Mouse (Mus musculus): ENCODE results near the gene Nr1d1. TPM values are rescaled to one million over a fixed set of nuclear protein-coding genes. Genes with fewer than 3 reads are reported as not detected.

Nr1d1 gene
- polyA plus RNA-seq, 2 experiments: 1.4 to 1.8 TPM

GRCm38 (mm10) chr11:98730727-98731126 is 44.4 kb downstream of the Nr1d1 start:
- 0 out of 2 replicates have a peak, but pooled peaks cover 4% of the 10 kb centered on the region for H3K4me1 ChIP-seq (ENCODE audit: control insufficient read depth, insufficient read depth, low read length)
- no peak overlapping the region for H3K27ac ChIP-seq (replicated peaks; ENCODE audit: low read depth, low read length)
- no peaks in the 10 kb centered on the region for H3K9me3 ChIP-seq (ENCODE audit: control insufficient read depth, low read length)
- no peak overlapping the region for H3K4me2 ChIP-seq (replicated peaks; ENCODE audit: low read depth, low read length, severe bottlenecking)
- H3K4me3 ChIP-seq (replicated peaks; ENCODE audit: low read length): no peak overlapping the region
- ATAC-seq (ENCODE audit: low FRiP score, low read depth) (no peak), DNase-seq (ENCODE audit: low spot score) (no peak)
- 59% methylated on average over 4 of the region's 4 CpGs for WGBS
- no peak for TF ChIP-seq POLR2A (IDR thresholded peaks at IDR 0.05; ENCODE audit: borderline replicate concordance, extremely low read depth, insufficient read depth, insufficient read length)
- no peaks in the 10 kb centered on the region for H3K27me3 ChIP-seq (ENCODE audit: control insufficient read depth, insufficient read depth, low read length)
- peaks cover 11% of the 10 kb centered on the region; the same call in 1 of the 2 replicates for H3K36me3 ChIP-seq (ENCODE audit: control insufficient read depth, insufficient read depth, low read length)
- no peak overlapping the region for H3K9ac ChIP-seq (ENCODE audit: low read depth, low read length, severe bottlenecking)

- Histone ChIP-seq H3K27ac (replicated peaks; ENCODE audit: low read depth, low read length) (0 out of 2 replicates have a peak within 1 kb of the TSS, but pooled peaks have one; percentile 9), H3K9me3 (ENCODE audit: control insufficient read depth, low read length) (no peaks in the 10 kb centered on the region), H3K4me1 (ENCODE audit: control insufficient read depth, insufficient read depth, low read length) (0 out of 2 replicates have a peak, but pooled peaks cover 4% of the 10 kb centered on the region), H3K4me2 (replicated peaks; ENCODE audit: low read depth, low read length, severe bottlenecking) (peak within 1 kb of the TSS; percentile 65), H3K4me3 (replicated peaks; ENCODE audit: low read length) (peak within 1 kb of the TSS; percentile 64), H3K36me3 (ENCODE audit: control insufficient read depth, insufficient read depth, low read length) (peaks cover 18% of the 10 kb centered on the region), H3K27me3 (ENCODE audit: control insufficient read depth, insufficient read depth, low read length) (no peaks in the 10 kb centered on the region), H3K9ac (ENCODE audit: low read depth, low read length, severe bottlenecking) (peak within 1 kb of the TSS; percentile 67)
- WGBS: under 1% methylated on average over 16 of the region's 16 CpGs
- ATAC-seq (ENCODE audit: low FRiP score, low read depth): peak; percentile 98
- TF ChIP-seq POLR2A (IDR thresholded peaks at IDR 0.05; ENCODE audit: borderline replicate concordance, extremely low read depth, insufficient read depth, insufficient read length): peak; percentile 29; the same call in 1 of the 2 replicates
- peak; percentile 96 for DNase-seq (ENCODE audit: low spot score)
Measured at GRCm38 (mm10) chr11:98729119-98729588, 46.0 kb downstream of the Nr1d1 start, which contains the start of gene Med24. Gene Med24, minus strand, starts transcription at chr11:98729435.

- Histone ChIP-seq H3K27ac (replicated peaks; ENCODE audit: low read depth, low read length) (no peak overlapping the region), H3K4me1 (ENCODE audit: control insufficient read depth, insufficient read depth, low read length) (peaks cover 4% of the 10 kb centered on the region; the same call in 1 of the 2 replicates), H3K4me3 (replicated peaks; ENCODE audit: low read length) (no peak overlapping the region), H3K9ac (ENCODE audit: low read depth, low read length, severe bottlenecking) (no peak overlapping the region), H3K36me3 (ENCODE audit: control insufficient read depth, insufficient read depth, low read length) (peaks cover 24% of the 10 kb centered on the region), H3K9me3 (ENCODE audit: control insufficient read depth, low read length) (no peaks in the 10 kb centered on the region), H3K4me2 (replicated peaks; ENCODE audit: low read depth, low read length, severe bottlenecking) (no peak overlapping the region), H3K27me3 (ENCODE audit: control insufficient read depth, insufficient read depth, low read length) (no peaks in the 10 kb centered on the region)
- ATAC-seq (ENCODE audit: low FRiP score, low read depth): no peak
- no peak for TF ChIP-seq POLR2A (IDR thresholded peaks at IDR 0.05; ENCODE audit: borderline replicate concordance, extremely low read depth, insufficient read depth, insufficient read length)
- DNase-seq (ENCODE audit: low spot score): no peak
- 94% methylated on average over 15 of the region's 15 CpGs for WGBS
Measured at GRCm38 (mm10) chr11:98725926-98726506, 49.1 kb downstream of the Nr1d1 start.

DNA sequence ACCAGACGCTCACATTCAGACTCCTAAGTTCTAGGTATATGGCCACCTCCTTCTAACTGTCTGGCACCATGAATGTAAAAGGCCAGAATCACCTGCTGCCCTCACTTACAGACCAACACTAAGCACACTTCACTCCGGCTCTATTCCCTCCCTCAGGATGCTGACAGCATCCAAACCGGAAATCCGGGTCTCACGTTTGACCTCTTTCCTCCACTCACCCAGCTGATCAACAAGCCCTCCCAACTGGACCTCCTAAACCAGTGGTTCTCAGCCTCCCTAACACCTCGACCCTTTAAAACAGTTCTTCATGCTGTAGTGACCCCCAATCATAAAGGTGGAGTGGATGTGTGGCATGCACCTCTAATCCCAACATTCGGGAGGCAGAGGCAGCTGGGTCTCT is 52.0 kb downstream of the Nr1d1 start:
- Histone ChIP-seq H3K36me3 (ENCODE audit: control insufficient read depth, insufficient read depth, low read length) (peaks cover 25% of the 10 kb centered on the region), H3K27me3 (ENCODE audit: control insufficient read depth, insufficient read depth, low read length) (no peaks in the 10 kb centered on the region), H3K4me1 (ENCODE audit: control insufficient read depth, insufficient read depth, low read length) (peaks cover 1% of the 10 kb centered on the region; the same call in 1 of the 2 replicates), H3K4me3 (replicated peaks; ENCODE audit: low read length) (no peak overlapping the region), H3K9ac (ENCODE audit: low read depth, low read length, severe bottlenecking) (no peak overlapping the region), H3K4me2 (replicated peaks; ENCODE audit: low read depth, low read length, severe bottlenecking) (no peak overlapping the region), H3K27ac (replicated peaks; ENCODE audit: low read depth, low read length) (no peak overlapping the region), H3K9me3 (ENCODE audit: control insufficient read depth, low read length) (no peaks in the 10 kb centered on the region)
- no peak for ATAC-seq (ENCODE audit: low FRiP score, low read depth)
- no peak for TF ChIP-seq POLR2A (IDR thresholded peaks at IDR 0.05; ENCODE audit: borderline replicate concordance, extremely low read depth, insufficient read depth, insufficient read length)
- no peak for DNase-seq (ENCODE audit: low spot score)
- WGBS: 81% methylated on average over 7 of the region's 7 CpGs

GRCm38 (mm10) chr11:98721458-98722226 is 53.5 kb downstream of the Nr1d1 start:
- H3K36me3 ChIP-seq (ENCODE audit: control insufficient read depth, insufficient read depth, low read length): peaks cover 33% of the 10 kb centered on the region
- H3K27ac ChIP-seq (replicated peaks; ENCODE audit: low read depth, low read length): no peak overlapping the region
- peak; percentile 34; the same call in 1 of the 2 replicates for ATAC-seq (ENCODE audit: low FRiP score, low read depth)
- H3K27me3 ChIP-seq (ENCODE audit: control insufficient read depth, insufficient read depth, low read length): no peaks in the 10 kb centered on the region
- TF ChIP-seq POLR2A (IDR thresholded peaks at IDR 0.05; ENCODE audit: borderline replicate concordance, extremely low read depth, insufficient read depth, insufficient read length): no peak
- no peak overlapping the region for H3K4me3 ChIP-seq (replicated peaks; ENCODE audit: low read length)
- no peak overlapping the region for H3K4me2 ChIP-seq (replicated peaks; ENCODE audit: low read depth, low read length, severe bottlenecking)
- no peaks in the 10 kb centered on the region for H3K9me3 ChIP-seq (ENCODE audit: control insufficient read depth, low read length)
- 0 out of 2 replicates have a peak overlapping the region, but pooled peaks have one; percentile 3 for H3K9ac ChIP-seq (ENCODE audit: low read depth, low read length, severe bottlenecking)
- H3K4me1 ChIP-seq (ENCODE audit: control insufficient read depth, insufficient read depth, low read length): peaks cover 3% of the 10 kb centered on the region; the same call in 1 of the 2 replicates
- WGBS: 44% methylated on average over 24 of the region's 24 CpGs
- DNase-seq (ENCODE audit: low spot score): peak; percentile 61

All from limb, embryonic 14.5 days (tissue).